Mouse (Mus musculus) cortical plate, adult 2 months (tissue): ENCODE data around the gene Drg1. TPM values are rescaled to one million over a fixed set of nuclear protein-coding genes. Genes with fewer than 3 reads are reported as not detected.

Source experiments
- H3K27ac ChIP-seq: fragments of 200-500 bp; 2 replicates; pipeline ENCODE4 v1.5.1; 2012; ENCODE audit warnings: low read length, control low read depth, inconsistent platforms; ENCODE audit not compliant: insufficient read depth
- H3K4me1 ChIP-seq: fragments of 200-500 bp; 2 replicates; pipeline ENCODE4 v1.6.1; 2011; ENCODE audit warnings: low read length; ENCODE audit not compliant: control insufficient read depth, insufficient read depth
- H3K4me3 ChIP-seq: fragments of 200-500 bp; 2 replicates; pipeline ENCODE4 v1.5.1; 2011; ENCODE audit warnings: mild to moderate bottlenecking, low read length, control low read depth; ENCODE audit not compliant: insufficient read depth
- CTCF ChIP-seq: fragments of 200-500 bp; IDR thresholded peaks from 2 replicates; pipeline ENCODE4 v1.5.1; 2011; ENCODE audit warnings: mild to moderate bottlenecking, control low read depth, low read length; ENCODE audit not compliant: insufficient read depth; ENCODE audit errors: extremely low read depth
- POLR2A ChIP-seq: fragments of 200-500 bp; IDR thresholded peaks from 2 replicates; pipeline ENCODE4 v1.6.1; 2011; ENCODE audit warnings: mild to moderate bottlenecking, low read length, control low read depth; ENCODE audit not compliant: insufficient read depth; ENCODE audit errors: extremely low read depth
- polyA plus RNA-seq: library from polyadenylated mRNA; depleted of rRNA; stranded (reverse); fragments of >200 nt; gene quantifications from 2 replicates; pipeline ENCODE4 v1.2.3, GENCODE M21; 2012

Gene Drg1
- polyA plus RNA-seq, 1 experiment = 77.1 TPM

- H3K27ac ChIP-seq = no peak overlapping the region
- TF ChIP-seq CTCF (no peak), POLR2A (no peak)
- peaks cover 7% of the 10 kb centered on the region for H3K4me1 ChIP-seq
- H3K4me3 ChIP-seq = no peak overlapping the region
Observed at GRCm38 (mm10) chr11:3301075-3301474, 34.9 kb upstream of the Drg1 start.

- TF ChIP-seq CTCF (no peak), POLR2A (no peak)
- Histone ChIP-seq H3K27ac (no peak overlapping the region), H3K4me1 (peaks cover 7% of the 10 kb centered on the region), H3K4me3 (no peak overlapping the region)
Observed at GRCm38 (mm10) chr11:3298813-3299185, 32.6 kb upstream of the Drg1 start.

GRCm38 (mm10) chr11:3297871-3298812 is 31.9 kb upstream of the Drg1 start:
- TF ChIP-seq CTCF = no peak
- TF ChIP-seq POLR2A = no peak
- H3K27ac ChIP-seq = no peak overlapping the region
- peaks cover 6% of the 10 kb centered on the region for H3K4me1 ChIP-seq
- H3K4me3 ChIP-seq = no peak overlapping the region

GRCm38 (mm10) chr11:3296056-3296455 is 29.8 kb upstream of the Drg1 start:
- peaks cover 4% of the 10 kb centered on the region; the same call in 1 of the 2 replicates for H3K4me1 ChIP-seq
- TF ChIP-seq POLR2A (no peak), CTCF (no peak)
- no peak overlapping the region for H3K4me3 ChIP-seq
- H3K27ac ChIP-seq = no peak overlapping the region

GRCm38 (mm10) chr11:3294641-3295040 is 28.4 kb upstream of the Drg1 start:
- H3K4me3 ChIP-seq = no peak overlapping the region
- H3K27ac ChIP-seq = no peak overlapping the region
- peaks cover 4% of the 10 kb centered on the region; the same call in 1 of the 2 replicates for H3K4me1 ChIP-seq
- no peak for TF ChIP-seq CTCF
- no peak for TF ChIP-seq POLR2A

- Histone ChIP-seq H3K4me1 (peaks cover 4% of the 10 kb centered on the region; the same call in 1 of the 2 replicates), H3K27ac (peak overlapping the region; percentile 19), H3K4me3 (peak overlapping the region; percentile 83; the same call in 1 of the 2 replicates)
- TF ChIP-seq POLR2A (no peak), CTCF (no peak)
Observed at GRCm38 (mm10) chr11:3293361-3293760, 27.1 kb upstream of the Drg1 start.

- TF ChIP-seq CTCF = no peak
- Histone ChIP-seq H3K27ac (peak overlapping the region; percentile 19; the same call in 1 of the 2 replicates), H3K4me1 (peaks cover 4% of the 10 kb centered on the region; the same call in 1 of the 2 replicates), H3K4me3 (peak overlapping the region; percentile 83)
Observed at GRCm38 (mm10) chr11:3292711-3293249, 26.6 kb upstream of the Drg1 start.

DNA sequence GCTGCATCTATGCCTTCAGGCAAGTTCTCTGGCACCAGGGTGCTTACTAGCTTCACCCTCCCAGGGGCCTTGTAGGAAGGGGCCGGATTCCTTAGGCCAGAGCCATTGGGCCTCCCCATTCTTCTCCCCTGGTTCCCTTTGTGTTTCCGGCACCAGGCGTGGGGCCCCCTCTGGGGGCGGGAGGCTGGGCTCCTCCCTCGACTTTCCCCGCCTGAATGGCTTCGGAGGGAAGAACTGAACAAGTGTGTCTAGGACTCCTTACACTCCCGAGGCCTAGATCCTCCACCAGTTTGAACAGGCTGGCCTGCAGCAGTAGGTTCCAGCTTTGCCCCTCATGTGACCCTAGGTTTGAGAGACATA is 25.8 kb upstream of the Drg1 start:
- Histone ChIP-seq H3K27ac (peak overlapping the region; percentile 32), H3K4me1 (peaks cover 4% of the 10 kb centered on the region; the same call in 1 of the 2 replicates), H3K4me3 (peak overlapping the region; percentile 83)
- no peak for TF ChIP-seq CTCF
- TF ChIP-seq POLR2A = no peak

DNA sequence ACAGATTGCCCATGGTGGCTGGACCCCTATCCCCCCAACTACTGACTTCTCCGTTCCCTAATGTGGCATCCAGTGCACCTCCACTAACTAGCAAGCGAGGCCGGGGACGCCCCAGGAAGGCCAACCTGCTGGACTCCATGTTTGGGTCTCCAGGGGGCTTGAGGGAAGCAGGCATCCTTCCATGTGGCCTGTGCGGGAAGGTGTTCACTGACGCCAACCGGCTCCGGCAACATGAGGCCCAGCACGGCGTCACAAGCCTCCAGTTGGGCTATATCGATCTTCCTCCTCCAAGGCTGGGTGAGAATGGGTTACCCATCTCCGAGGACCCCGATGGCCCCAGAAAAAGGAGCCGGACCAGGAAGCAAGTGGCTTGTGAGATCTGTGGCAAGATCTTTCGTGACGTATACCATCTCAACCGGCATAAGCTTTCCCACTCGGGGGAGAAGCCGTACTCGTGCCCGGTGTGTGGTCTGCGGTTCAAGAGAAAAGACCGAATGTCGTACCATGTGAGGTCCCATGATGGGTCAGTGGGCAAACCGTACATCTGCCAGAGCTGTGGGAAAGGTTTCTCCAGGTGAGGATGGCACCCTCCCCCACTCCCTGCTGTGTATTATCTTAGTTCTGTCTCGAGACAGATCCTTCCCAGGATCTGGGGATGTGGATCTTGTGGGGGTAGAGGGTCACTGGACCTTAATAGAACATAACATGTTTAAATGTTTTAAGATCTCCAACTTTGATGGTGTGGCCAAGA is 25.3 kb upstream of the Drg1 start:
- peaks cover 4% of the 10 kb centered on the region; the same call in 1 of the 2 replicates for H3K4me1 ChIP-seq
- peak overlapping the region; percentile 83 for H3K4me3 ChIP-seq
- H3K27ac ChIP-seq = peak overlapping the region; percentile 32; the same call in 1 of the 2 replicates
- TF ChIP-seq CTCF (no peak), POLR2A (0 out of 2 replicates have a peak, but pooled peaks have one; percentile 7)
